Mouse (Mus musculus): Measurements from ENCODE around the gene Agt. TPM values are rescaled to one million over a fixed set of nuclear protein-coding genes. Genes with fewer than 3 reads are reported as not detected.

Gene Agt
- total RNA-seq, 1 experiment = not detected

DNA sequence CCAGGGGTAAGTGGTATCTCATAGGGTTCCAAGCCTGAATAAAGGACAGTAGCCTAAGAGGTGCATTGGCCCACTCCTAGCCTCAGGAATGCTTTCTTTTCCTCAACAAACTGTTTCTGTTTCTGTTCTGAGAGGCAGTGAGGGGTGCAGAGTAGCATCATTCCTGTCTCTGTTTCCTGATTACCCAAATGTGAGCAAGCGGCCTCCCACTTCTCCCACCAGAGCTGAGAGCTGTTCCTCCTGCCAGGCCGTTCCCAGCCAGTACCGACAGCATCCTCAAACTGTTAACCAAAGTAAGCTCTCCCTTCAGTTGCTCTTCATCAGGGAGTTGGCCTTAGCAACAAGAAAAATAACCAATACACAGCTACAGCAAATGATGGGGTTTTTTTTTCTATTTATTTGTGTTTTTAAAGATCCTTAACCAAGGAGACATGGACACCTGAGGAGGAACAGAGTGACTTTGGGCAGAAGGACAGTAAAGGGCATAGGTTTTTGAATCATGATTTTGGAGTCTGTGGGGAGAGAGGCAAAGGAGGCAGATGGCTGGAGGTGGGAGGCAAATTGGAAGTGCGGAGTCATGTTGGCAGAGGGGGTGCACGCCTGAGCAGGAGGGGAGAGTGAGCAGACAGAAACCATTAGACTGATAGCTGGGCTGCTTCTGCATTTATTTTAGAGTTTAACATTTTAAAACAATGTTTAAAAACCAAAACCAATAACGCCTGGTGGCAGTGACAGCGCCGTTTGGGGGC lies 61.8 kb downstream of the Agt start:
- Histone ChIP-seq H3K27ac (ENCODE audit: insufficient read depth, low read depth, low read length, poor library complexity, severe bottlenecking) (no peak overlapping the region), H3K4me1 (ENCODE audit: control insufficient read depth in 2 of 2, insufficient read depth in 2 of 2, low read length in 2 of 2, poor library complexity in 1 of 2) (no peaks in the 10 kb centered on the region), H3K9ac (ENCODE audit: insufficient read depth, low read depth, low read length, poor library complexity, severe bottlenecking) (no peak overlapping the region), H3K9me3 (ENCODE audit: control insufficient read depth, insufficient read depth, low read depth, low read length) (no peaks in the 10 kb centered on the region), H3K4me3 (ENCODE audit: insufficient read depth in 1 of 2, low read depth in 1 of 2, low read length in 2 of 2, poor library complexity in 1 of 2, severe bottlenecking in 1 of 2) (no peak overlapping the region), H3K36me3 (ENCODE audit: control insufficient read depth, insufficient read depth, low read length, poor library complexity, severe bottlenecking) (no peaks in the 10 kb centered on the region)
- in situ Hi-C loops (cut with MboI; ENCODE audit: low sequenced_read_pairs in 2 of 2, unreplicated experiment in 2 of 2) = no loop called here
- no peak for TF ChIP-seq CHD2 (IDR thresholded peaks at IDR 0.05; ENCODE audit: low read depth, low read length)
- TF ChIP-seq HCFC1 (IDR thresholded peaks at IDR 0.05; ENCODE audit: borderline replicate concordance, insufficient read depth, low read length) = no peak
- no peak for TF ChIP-seq MAFK (IDR thresholded peaks at IDR 0.05; ENCODE audit: insufficient read depth, low read depth, low read length)
- TF ChIP-seq ZNF384 (IDR thresholded peaks at IDR 0.05; ENCODE audit: low read depth, low read length) = no peak
- TF ChIP-seq ZC3H11A (IDR thresholded peaks at IDR 0.05; ENCODE audit: borderline replicate concordance, low read depth, low read length) = no peak
- no peak for DNase-seq (ENCODE audit: low read depth, low spot score)

Other genes starting within 250 kb of the Agt start
- 2.1 and 3.5 TPM in 2 replicates for gene Pgbd5, start 130.0 kb downstream of the Agt start, total RNA-seq (2012; rRNA removed)
- 29.5 and 31.4 TPM in 2 replicates for gene Cog2, start 48.9 kb downstream of the Agt start, total RNA-seq (2012; rRNA removed)
- not detected in 2 replicates for gene Capn9, start 6.4 kb upstream of the Agt start, total RNA-seq (2012; rRNA removed)
- 7.5 and 8.1 TPM in 2 replicates for gene 2310022B05Rik, start 93.7 kb upstream of the Agt start, total RNA-seq (2012; rRNA removed)
- 74.8 and 108 TPM in 2 replicates for gene Ttc13, start 152.3 kb upstream of the Agt start, total RNA-seq (2012; rRNA removed)
- gene Arv1, start 152.4 kb upstream of the Agt start, total RNA-seq (2012; rRNA removed) = 25.1 and 28.3 TPM in 2 replicates
- gene Fam89a, start 182.1 kb upstream of the Agt start, total RNA-seq (2012; rRNA removed) = 1.6 and 2.9 TPM in 2 replicates
- gene Trim67, start 223.4 kb upstream of the Agt start, total RNA-seq (2012; rRNA removed) = 0.40 and 0.48 TPM in 2 replicates